Mouse (Mus musculus) spleen, postnatal 0 days (tissue): ENCODE data around the gene Cyp2c39. TPM values are rescaled to one million over a fixed set of nuclear protein-coding genes. Genes with fewer than 3 reads are reported as not detected.

Experiments used
- polyA plus RNA-seq: library from polyadenylated mRNA; unstranded; fragments of >200 nt; fragmentation: Nextera tagmentation; extraction: Ambion mirVana; gene quantifications from 2 replicates; pipeline ENCODE4 v1.2.1, GENCODE M21; 2015

Gene Cyp2c39
- polyA plus RNA-seq, result not detected in 2 replicates

DNA sequence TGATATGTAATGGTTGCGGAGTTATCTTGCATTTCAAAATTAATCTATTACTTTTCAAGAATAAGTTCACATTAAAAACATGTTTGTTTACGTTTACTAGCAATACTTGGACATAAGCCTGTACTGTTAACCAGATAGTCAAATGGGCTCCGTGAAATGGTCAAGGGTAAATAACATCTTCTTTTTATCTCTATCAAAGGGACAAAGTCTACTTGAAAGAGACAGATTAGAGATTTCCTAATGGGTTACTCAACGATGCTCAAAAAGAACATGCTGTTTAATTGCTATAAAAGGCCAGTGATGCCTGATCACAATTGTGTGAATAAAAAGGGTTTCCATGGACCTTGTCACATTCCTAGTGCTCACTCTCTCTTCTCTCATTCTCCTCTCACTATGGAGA is at the start of gene Cyp2c39:
Gene Cyp2c39, plus strand, starts transcription at position 329 of the 400 bp plus-strand sequence.

DNA sequence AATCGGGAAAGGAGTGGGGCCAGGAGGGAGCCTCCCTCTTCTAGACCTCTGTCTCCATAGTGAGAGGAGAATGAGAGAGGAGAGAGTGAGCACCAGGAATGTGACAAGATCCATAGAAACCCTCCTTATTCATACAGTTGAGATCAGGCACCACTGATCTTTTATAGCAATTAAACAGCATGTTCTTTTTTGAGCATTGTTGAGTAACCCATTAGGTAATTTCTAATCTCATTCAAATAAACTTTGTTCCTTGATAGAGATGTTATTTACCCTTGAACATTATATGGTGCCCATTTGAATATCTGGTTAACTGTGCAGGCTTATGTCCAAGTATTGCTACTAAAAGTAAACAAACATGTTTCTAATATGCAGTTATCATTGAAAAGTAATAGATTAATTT is 47.7 kb upstream of the Cyp2c39 start, which contains the start of gene Cyp2c38:
Gene Cyp2c38, minus strand, starts transcription at position 135 of the 400 bp plus-strand sequence.

Other genes with a start within 250 kb of the Cyp2c39 start
- not detected in 2 replicates for gene Cyp2c29, start 241.5 kb upstream of the Cyp2c39 start, polyA plus RNA-seq
- gene Cyp2c38, start 47.8 kb upstream of the Cyp2c39 start, polyA plus RNA-seq, result not detected in 2 replicates
- not detected in 2 replicates for gene Cyp2c67, start 138.2 kb downstream of the Cyp2c39 start, polyA plus RNA-seq
- gene Cyp2c68, start 230.2 kb downstream of the Cyp2c39 start, polyA plus RNA-seq, result 0.07 TPM in 1 of 2 replicates, not detected in the other